Comparison of ENCODE assay signal across 8 mouse cellular contexts in genomic region chr3:138443465-138443771, GRCm38 (mm10). TPM values are rescaled to one million over a fixed set of nuclear protein-coding genes. Genes with fewer than 3 reads are reported as not detected.
DNase-seq lines count a peak whose midpoint lies in the region; ATAC-seq and TF ChIP-seq lines count a peak whose summit lies in the region.
"Had no signal": no experiment of that assay in that cellular context is flagged by ENCODE, and none has a peak within 500 bp of the region (broad histone marks: within the 10 kb centered on the region; RNA-seq: fewer than 3 reads in every experiment).

No protein-coding gene starts in this region.

- no peaks in the 10 kb centered on the region for H3K4me1 ChIP-seq in lung, embryonic 14.5 days (ENCODE audit: insufficient read depth)
- peaks cover 6% of the 10 kb centered on the region for H3K4me1 ChIP-seq in embryonic facial prominence, embryonic 13.5 days
- H3K4me1 ChIP-seq in limb, embryonic 10.5 days: peaks cover 19% of the 10 kb centered on the region
- no peaks in the 10 kb centered on the region for H3K4me1 ChIP-seq in olfactory bulb, adult 2 months (ENCODE audit: control insufficient read depth, insufficient read depth, low read length)

- 2% methylated on average over 9 of the region's 9 CpGs for WGBS in lung, embryonic 14.5 days
- 5% methylated on average over 9 of the region's 9 CpGs for WGBS in embryonic facial prominence, embryonic 13.5 days
- WGBS in limb, embryonic 10.5 days: 6% methylated on average over 9 of the region's 9 CpGs
- 3% methylated on average over 9 of the region's 9 CpGs for whole genome bisulfite sequencing in olfactory bulb, adult 2 months

- DNase-seq in lung, embryonic 14.5 days: no peak
- DNase-seq in lung, postnatal 36 days: no peak
- DNase-seq in limb, embryonic 10.5 days (ENCODE audit: low spot score): no peak
- DNase-seq in left cerebral cortex, postnatal 36 days (ENCODE audit: low spot score in 2 of 2): no peak
- DNase-seq in gastrocnemius, postnatal 25 days: no peak

- no peak for ATAC-seq in lung, embryonic 14.5 days (ENCODE audit: insufficient read depth)
- ATAC-seq in embryonic facial prominence, embryonic 13.5 days (ENCODE audit: insufficient number of reproducible peaks, insufficient read depth, low FRiP score, low TSS enrichment, low read depth): no peak

- H3K9me3 ChIP-seq in lung, embryonic 14.5 days (ENCODE audit: low read depth, low read length): no peaks in the 10 kb centered on the region
- H3K9me3 ChIP-seq in embryonic facial prominence, embryonic 13.5 days: no peaks in the 10 kb centered on the region
- H3K9me3 ChIP-seq in limb, embryonic 10.5 days (replicated peaks): no peaks in the 10 kb centered on the region

- peak overlapping the region; percentile 89 for H3K9ac ChIP-seq in lung, embryonic 14.5 days
- H3K9ac ChIP-seq in embryonic facial prominence, embryonic 13.5 days: peak overlapping the region; percentile 94

- peak overlapping the region; percentile 90 for H3K4me3 ChIP-seq in lung, embryonic 14.5 days (ENCODE audit: low read depth, low read length)
- peak overlapping the region; percentile 85 for H3K4me3 ChIP-seq in embryonic facial prominence, embryonic 13.5 days
- H3K4me3 ChIP-seq in limb, embryonic 10.5 days: peak overlapping the region; percentile 92
- H3K4me3 ChIP-seq in olfactory bulb, adult 2 months (ENCODE audit: insufficient read depth, low read depth, low read length): peak overlapping the region; percentile 72

- H3K27ac ChIP-seq in lung, embryonic 14.5 days (ENCODE audit: low read depth): peak overlapping the region; percentile 88
- H3K27ac ChIP-seq in embryonic facial prominence, embryonic 13.5 days: peak overlapping the region; percentile 92
- peak overlapping the region; percentile 96 for H3K27ac ChIP-seq in limb, embryonic 10.5 days
- H3K27ac ChIP-seq in olfactory bulb, adult 2 months (ENCODE audit: insufficient read depth, low read depth, low read length): no peak overlapping the region

- peak overlapping the region; percentile 88 for H3K4me2 ChIP-seq in lung, embryonic 14.5 days
- H3K4me2 ChIP-seq in embryonic facial prominence, embryonic 13.5 days: peak overlapping the region; percentile 77

- intact Hi-C loops in left cerebral cortex, postnatal 36 days (cut with DNase I): no loop called here

- no peak for TF ChIP-seq POLR2A in olfactory bulb, adult 2 months (IDR thresholded peaks at IDR 0.05; ENCODE audit: insufficient read depth, low read depth, low read length)

- peaks cover 34% of the 10 kb centered on the region for H3K36me3 ChIP-seq in lung, embryonic 14.5 days (ENCODE audit: insufficient read depth)
- H3K36me3 ChIP-seq in embryonic facial prominence, embryonic 13.5 days: peaks cover 36% of the 10 kb centered on the region
- peaks cover 38% of the 10 kb centered on the region for H3K36me3 ChIP-seq in limb, embryonic 10.5 days

- TF ChIP-seq CTCF in lung, embryonic 14.5 days (IDR thresholded peaks at IDR 0.05; ENCODE audit: low read depth): no peak
- no peak for TF ChIP-seq CTCF in olfactory bulb, adult 2 months (IDR thresholded peaks at IDR 0.05; ENCODE audit: insufficient read depth, low read depth, low read length)

- H3K27me3 ChIP-seq in lung, embryonic 14.5 days (ENCODE audit: insufficient read depth, low read length): no peaks in the 10 kb centered on the region
- no peaks in the 10 kb centered on the region for H3K27me3 ChIP-seq in embryonic facial prominence, embryonic 13.5 days
- no peaks in the 10 kb centered on the region for H3K27me3 ChIP-seq in limb, embryonic 10.5 days (ENCODE audit: low read depth, poor library complexity, severe bottlenecking)

RNA-seq across cellular contexts. Expression of gene Adh5, which starts 0.5 kb away (rescaled TPM):
- polyA plus RNA-seq in lung, embryonic 14.5 days (2014; fragmentation: Nextera tagmentation; extraction: Ambion mirVana): 274 and 275 TPM in 2 replicates
- polyA plus RNA-seq in embryonic facial prominence, embryonic 13.5 days (2015; fragmentation: Nextera tagmentation; extraction: Ambion mirVana): 228 and 237 TPM in 2 replicates
- 256 and 282 TPM in 2 replicates for polyA plus RNA-seq in limb, embryonic 10.5 days (2016; fragmentation: Nextera tagmentation; extraction: Ambion mirVana)
- polyA plus RNA-seq in olfactory bulb, adult 2 months (2012; ENCODE audit: insufficient read depth, insufficient read length, low replicate concordance, missing spikeins): not detected in 2 replicates
- 10 to 100 TPM; 60.8 to 64.3 TPM for total RNA-seq in left cerebral cortex, postnatal 36 days (2021)
- 10 to 100 TPM; 55.9 to 57.2 TPM for total RNA-seq in gastrocnemius, postnatal 25 days (2021)

RNA-seq across cellular contexts. Expression of gene Adh4, which starts 28.2 kb away (rescaled TPM):
- polyA plus RNA-seq in lung, embryonic 14.5 days (2014; fragmentation: Nextera tagmentation; extraction: Ambion mirVana): not detected in 2 replicates
- polyA plus RNA-seq in embryonic facial prominence, embryonic 13.5 days (2015; fragmentation: Nextera tagmentation; extraction: Ambion mirVana): not detected in 2 replicates
- not detected in 2 replicates for polyA plus RNA-seq in limb, embryonic 10.5 days (2016; fragmentation: Nextera tagmentation; extraction: Ambion mirVana)
- not detected in 2 replicates for polyA plus RNA-seq in olfactory bulb, adult 2 months (2012; ENCODE audit: insufficient read depth, insufficient read length, low replicate concordance, missing spikeins)
- not detected for total RNA-seq in left cerebral cortex, postnatal 36 days (2021)
- total RNA-seq in gastrocnemius, postnatal 25 days (2021): not detected
- total RNA-seq: layer of hippocampus, postnatal 10 days had no signal

RNA-seq across cellular contexts. Expression of gene Metap1, which starts 45.9 kb away (rescaled TPM):
- 58.0 and 60.9 TPM in 2 replicates for polyA plus RNA-seq in lung, embryonic 14.5 days (2014; fragmentation: Nextera tagmentation; extraction: Ambion mirVana)
- polyA plus RNA-seq in embryonic facial prominence, embryonic 13.5 days (2015; fragmentation: Nextera tagmentation; extraction: Ambion mirVana): 38.3 and 44.5 TPM in 2 replicates
- polyA plus RNA-seq in limb, embryonic 10.5 days (2016; fragmentation: Nextera tagmentation; extraction: Ambion mirVana): 49.7 and 51.1 TPM in 2 replicates
- polyA plus RNA-seq in olfactory bulb, adult 2 months (2012; ENCODE audit: insufficient read depth, insufficient read length, low replicate concordance, missing spikeins): not detected in 2 replicates
- total RNA-seq in left cerebral cortex, postnatal 36 days (2021): 10 to 100 TPM; 38.1 to 39.7 TPM
- total RNA-seq in gastrocnemius, postnatal 25 days (2021): 10 to 100 TPM; 40.4 to 46.1 TPM
